Mouse (Mus musculus) heart, embryonic 10.5 days (tissue): ENCODE data around the gene Dlx3. TPM values are rescaled to one million over a fixed set of nuclear protein-coding genes. Genes with fewer than 3 reads are reported as not detected.
A peak's percentile ranks its signal among the peaks of the same experiment; 100 is the strongest.

Experiments used
- DNase-seq: peaks from one replicate; pipeline ENCODE4 v3.0.0-alpha.2; 2017; ENCODE audit warnings: low spot score
- H3K27ac ChIP-seq: fragments of 300-500 bp; sonication (generic); 2 replicates; pipeline ENCODE4 v1.5.1; 2016; ENCODE audit warnings: mild to moderate bottlenecking
- H3K27me3 ChIP-seq: fragments of 300-500 bp; sonication (generic); 2 replicates; pipeline ENCODE4 v1.6.1; 2016; ENCODE audit warnings: mild to moderate bottlenecking; ENCODE audit not compliant: poor library complexity, insufficient read depth, severe bottlenecking
- H3K36me3 ChIP-seq: fragments of 300-500 bp; sonication (generic); 2 replicates; pipeline ENCODE4 v1.6.1; 2016; ENCODE audit warnings: mild to moderate bottlenecking, moderate library complexity
- H3K4me1 ChIP-seq: fragments of 300-500 bp; sonication (generic); 2 replicates; pipeline ENCODE4 v1.6.1; 2016; ENCODE audit warnings: mild to moderate bottlenecking
- H3K4me3 ChIP-seq: fragments of 300-500 bp; sonication (generic); 2 replicates; pipeline ENCODE4 v1.5.1; 2016; ENCODE audit warnings: mild to moderate bottlenecking, moderate library complexity
- H3K9me3 ChIP-seq: fragments of 300-500 bp; sonication (generic); 2 replicates; pipeline ENCODE4 v1.6.1; 2016; ENCODE audit warnings: mild to moderate bottlenecking, moderate library complexity
- WGBS: fragments of 180-500 bp; shearing (Covaris S2); methylation state at CpG from one replicate; pipeline ENCODE4 v1.1.7; 2016; 5-methylcytosine and 5-hydroxymethylcytosine counted together
- polyA plus RNA-seq: library from polyadenylated mRNA; unstranded; fragments of >200 nt; fragmentation: Nextera tagmentation; extraction: Ambion mirVana; gene quantifications from 2 replicates; pipeline ENCODE4 v1.2.1, GENCODE M21; 2016

Dlx3 gene
- polyA plus RNA-seq, 1 experiment from 2014 or later, result 3.2 TPM

DNA sequence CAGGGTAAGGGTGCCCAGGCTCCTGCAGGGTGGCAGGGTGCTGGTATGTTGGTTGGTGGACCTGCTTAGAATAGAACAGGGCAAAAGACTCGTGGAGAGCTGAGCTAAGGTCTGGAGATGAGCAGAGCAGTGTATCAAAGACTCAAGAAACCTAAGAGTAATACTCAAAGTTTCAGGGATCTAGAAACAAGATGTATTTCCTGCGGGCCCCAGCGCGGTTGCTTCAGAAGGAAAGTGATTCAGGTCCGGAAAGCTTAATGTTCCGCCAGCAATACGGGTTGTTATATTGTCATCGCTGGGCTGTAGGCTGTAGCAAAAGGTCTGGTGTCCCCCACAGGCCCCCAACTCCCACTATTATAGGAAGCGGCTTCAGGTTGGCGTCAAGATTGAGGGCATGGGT, 22.3 kb downstream of the Dlx3 start:
- WGBS, result 18% methylated on average over 10 of the region's 10 CpGs
- Histone ChIP-seq H3K27me3 (peaks cover 100% of the 10 kb centered on the region), H3K4me1 (peaks cover 36% of the 10 kb centered on the region), H3K4me3 (no peak overlapping the region), H3K36me3 (no peaks in the 10 kb centered on the region), H3K9me3 (no peaks in the 10 kb centered on the region), H3K27ac (no peak overlapping the region)
- no peak for DNase-seq

DNA sequence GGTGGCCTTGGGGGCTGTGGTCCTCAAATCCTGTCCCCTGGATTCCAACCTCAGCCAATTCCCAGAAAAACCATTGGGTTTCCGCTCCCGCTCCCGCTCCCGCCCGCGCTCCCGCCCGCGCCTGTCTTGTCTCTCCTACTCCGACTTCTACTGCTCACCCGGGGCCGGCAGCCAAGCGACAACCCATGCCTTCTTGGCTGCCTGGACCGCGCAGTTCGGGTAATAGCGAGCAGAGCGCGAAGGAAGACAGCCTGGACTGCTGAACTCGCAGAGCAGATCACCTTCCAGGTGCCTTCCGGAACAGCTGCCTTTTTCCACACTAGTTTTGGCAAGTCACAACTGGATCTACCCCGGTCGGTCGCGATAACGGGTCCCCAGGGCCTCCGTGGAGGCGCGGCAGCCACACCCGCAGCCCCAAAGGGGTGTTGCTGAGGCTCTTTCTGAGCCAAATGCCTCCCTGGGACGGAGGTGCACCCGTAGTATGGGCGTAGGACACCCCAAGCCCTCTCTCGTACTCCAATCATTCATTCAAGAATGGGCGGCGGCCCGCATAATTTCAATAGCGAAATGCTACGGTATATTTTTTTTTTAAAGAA, 23.2 kb downstream of the Dlx3 start:
- Histone ChIP-seq H3K36me3 (no peaks in the 10 kb centered on the region), H3K27ac (no peak overlapping the region; the same call in 1 of the 2 replicates), H3K4me3 (peak overlapping the region; percentile 28), H3K4me1 (peaks cover 29% of the 10 kb centered on the region), H3K27me3 (peaks cover 100% of the 10 kb centered on the region), H3K9me3 (no peaks in the 10 kb centered on the region)
- 3% methylated on average over 39 of the region's 39 CpGs for WGBS
- DNase-seq, result no peak

DNA sequence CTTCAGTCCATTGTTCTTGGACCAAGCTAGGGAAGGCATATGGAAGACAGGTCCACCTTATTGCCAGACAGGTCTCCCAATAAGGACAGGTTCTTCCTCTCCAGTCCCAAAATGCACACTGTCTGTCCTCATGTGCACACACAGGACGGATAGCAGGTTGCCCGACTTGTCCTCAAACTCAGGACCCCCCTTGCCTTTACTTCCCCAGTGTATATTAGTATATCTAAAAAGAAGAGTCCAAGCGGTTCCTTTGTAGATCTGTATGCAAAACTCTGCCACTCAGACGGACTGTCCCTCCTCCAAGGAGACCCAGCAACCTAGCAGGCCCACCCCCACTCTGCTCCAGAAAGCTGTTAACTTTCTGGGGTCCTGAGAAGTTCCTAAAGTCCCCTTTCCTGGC, 23.7 kb downstream of the Dlx3 start:
- Histone ChIP-seq H3K4me1 (peaks cover 29% of the 10 kb centered on the region), H3K9me3 (no peaks in the 10 kb centered on the region), H3K27ac (no peak overlapping the region), H3K27me3 (peaks cover 100% of the 10 kb centered on the region), H3K4me3 (no peak overlapping the region), H3K36me3 (no peaks in the 10 kb centered on the region)
- 6% methylated on average over 4 of the region's 4 CpGs for WGBS
- no peak for DNase-seq

DNA sequence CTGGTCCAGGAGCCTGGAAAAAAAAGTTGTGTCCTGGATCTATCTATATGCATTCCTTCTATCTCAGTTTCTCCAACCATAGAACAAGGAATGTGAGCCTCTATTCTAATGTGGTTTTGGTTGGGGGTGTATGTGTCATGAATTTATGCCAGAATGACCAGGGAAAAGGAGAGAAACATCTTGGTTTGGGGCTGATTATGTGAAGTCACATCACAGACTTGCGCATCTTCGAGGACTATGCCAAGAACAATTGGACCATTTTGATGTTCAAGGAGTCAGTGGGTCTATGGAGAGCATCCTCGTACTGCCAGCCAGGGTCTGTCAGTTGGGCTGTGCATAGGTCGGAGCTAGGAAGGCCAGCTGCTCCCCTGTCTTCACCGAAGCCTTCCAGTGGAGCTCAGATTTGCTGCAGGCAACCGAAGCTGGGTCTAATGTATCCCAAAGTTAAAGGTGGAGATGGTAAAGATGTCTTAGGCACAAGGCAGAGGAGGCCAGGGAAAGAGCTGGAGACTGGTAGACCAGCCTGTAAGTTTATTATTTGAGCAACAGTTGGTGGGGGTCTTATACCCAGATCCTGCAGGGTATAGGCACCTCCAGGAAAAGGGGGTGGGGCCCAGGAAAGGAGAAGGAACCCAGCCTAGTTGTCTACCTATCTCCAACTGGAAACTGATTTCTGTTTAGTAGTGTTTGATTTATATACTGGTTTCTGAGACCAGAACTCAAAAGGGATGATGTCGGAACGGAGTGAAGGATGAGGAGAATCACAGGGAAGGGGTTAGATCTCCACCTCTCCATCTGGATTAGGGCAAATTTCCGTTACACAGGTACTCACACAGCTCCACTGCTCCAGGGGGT, 24.4 kb downstream of the Dlx3 start:
- peak overlapping the region; percentile 64; the same call in 1 of the 2 replicates for H3K4me3 ChIP-seq
- DNase-seq, result no peak
- no peaks in the 10 kb centered on the region for H3K9me3 ChIP-seq
- no peak overlapping the region for H3K27ac ChIP-seq
- peaks cover 100% of the 10 kb centered on the region for H3K27me3 ChIP-seq
- 11% methylated on average over 9 of the region's 9 CpGs for WGBS
- H3K36me3 ChIP-seq, result no peaks in the 10 kb centered on the region
- peaks cover 26% of the 10 kb centered on the region for H3K4me1 ChIP-seq

DNA sequence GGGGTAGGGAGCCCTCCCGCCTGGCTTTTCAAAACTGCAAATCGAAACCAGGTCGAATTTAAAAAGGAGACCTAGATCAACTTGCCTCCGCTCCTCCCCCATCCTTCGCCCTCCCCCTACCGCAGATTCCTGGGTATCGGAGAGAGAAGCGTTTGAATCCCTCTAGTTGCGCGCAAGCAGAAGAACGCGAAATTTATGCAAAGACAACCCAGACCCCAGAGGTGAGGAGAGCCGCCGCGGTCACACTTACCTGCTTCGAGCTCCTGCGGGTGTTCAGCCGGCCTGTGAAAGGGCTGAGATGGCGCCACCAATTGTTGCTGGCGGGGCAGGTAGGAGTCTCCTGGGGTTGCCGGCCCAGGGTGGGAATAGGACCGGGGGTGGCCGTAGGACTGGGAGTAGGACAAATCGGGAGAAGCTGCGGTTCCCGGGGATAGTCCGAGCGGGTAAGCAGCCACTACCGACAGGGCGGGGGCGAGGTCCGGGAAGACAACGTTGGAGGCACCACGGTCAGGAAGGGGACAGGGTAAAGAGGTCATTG, 25.1 kb downstream of the Dlx3 start:
- peak overlapping the region; percentile 64 for H3K4me3 ChIP-seq
- H3K9me3 ChIP-seq, result no peaks in the 10 kb centered on the region
- DNase-seq, result no peak
- under 1% methylated on average over 34 of the region's 34 CpGs for WGBS
- H3K36me3 ChIP-seq, result no peaks in the 10 kb centered on the region
- H3K4me1 ChIP-seq, result peaks cover 26% of the 10 kb centered on the region
- no peak overlapping the region; the same call in 1 of the 2 replicates for H3K27ac ChIP-seq
- peaks cover 100% of the 10 kb centered on the region for H3K27me3 ChIP-seq

DNA sequence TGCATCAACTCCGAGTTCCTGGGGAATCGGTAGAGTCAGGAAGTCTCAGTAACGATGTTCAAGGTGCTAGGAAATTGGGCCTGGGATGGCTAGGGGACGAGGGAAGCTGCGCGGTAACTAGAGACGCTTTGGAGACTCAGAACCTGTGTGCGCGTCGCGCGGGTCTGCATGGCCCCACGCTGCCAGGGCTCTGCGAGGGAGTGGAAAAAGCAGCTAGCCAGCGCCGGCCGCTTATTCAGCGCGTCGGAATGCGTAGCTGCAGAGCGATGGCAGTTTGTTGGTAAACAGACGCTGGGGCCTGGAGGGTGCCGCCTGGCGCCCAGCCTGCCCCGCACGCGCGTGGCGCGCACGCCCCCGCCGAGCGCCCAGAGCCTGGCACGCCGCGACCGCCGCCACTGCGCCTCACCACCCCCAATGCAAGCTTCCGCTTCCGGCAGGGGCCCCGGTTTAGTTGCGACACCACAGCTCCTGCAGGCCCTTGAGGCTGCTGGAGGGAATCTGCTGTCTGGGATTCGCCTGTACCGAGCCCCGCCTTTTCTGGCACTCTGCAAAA, 26.0 kb downstream of the Dlx3 start, which contains the start of gene Dlx4:
TSS of gene Dlx4 (minus strand) at position 413 of the 553 bp plus-strand sequence.
- peaks cover 33% of the 10 kb centered on the region for H3K4me1 ChIP-seq
- peak within 1 kb of the TSS; percentile 64 for H3K4me3 ChIP-seq
- peak within 1 kb of the TSS; percentile 70 for H3K27ac ChIP-seq
- H3K9me3 ChIP-seq, result no peaks in the 10 kb centered on the region
- no peaks in the 10 kb centered on the region for H3K36me3 ChIP-seq
- peaks cover 100% of the 10 kb centered on the region for H3K27me3 ChIP-seq
- DNase-seq, result no peak
- WGBS, result under 1% methylated on average over 48 of the region's 48 CpGs

DNA sequence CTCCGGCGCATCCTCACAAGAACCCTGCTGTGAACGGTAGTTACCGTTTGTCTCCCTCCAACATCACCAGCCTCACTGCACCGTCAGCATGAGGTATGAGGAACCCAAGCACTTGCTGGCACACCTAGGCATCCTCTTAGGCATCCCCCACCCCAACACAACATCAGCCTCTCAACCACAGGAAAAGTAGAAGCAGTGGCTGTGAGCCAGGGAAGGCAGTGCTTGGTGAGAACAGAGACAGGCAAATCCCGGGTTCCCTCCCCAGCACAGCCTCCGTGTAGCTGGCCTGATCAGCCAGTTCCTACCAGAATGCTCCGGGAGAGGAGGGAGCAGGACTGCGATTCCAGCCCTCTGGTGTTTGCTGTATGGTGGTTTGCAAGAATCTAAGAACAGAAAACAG, 28.8 kb downstream of the Dlx3 start:
- Histone ChIP-seq H3K4me3 (no peak overlapping the region), H3K4me1 (peaks cover 33% of the 10 kb centered on the region), H3K9me3 (no peaks in the 10 kb centered on the region), H3K27me3 (peaks cover 99% of the 10 kb centered on the region), H3K36me3 (no peaks in the 10 kb centered on the region), H3K27ac (no peak overlapping the region)
- DNase-seq, result no peak
- WGBS, result 2% methylated on average over 9 of the region's 9 CpGs

DNA sequence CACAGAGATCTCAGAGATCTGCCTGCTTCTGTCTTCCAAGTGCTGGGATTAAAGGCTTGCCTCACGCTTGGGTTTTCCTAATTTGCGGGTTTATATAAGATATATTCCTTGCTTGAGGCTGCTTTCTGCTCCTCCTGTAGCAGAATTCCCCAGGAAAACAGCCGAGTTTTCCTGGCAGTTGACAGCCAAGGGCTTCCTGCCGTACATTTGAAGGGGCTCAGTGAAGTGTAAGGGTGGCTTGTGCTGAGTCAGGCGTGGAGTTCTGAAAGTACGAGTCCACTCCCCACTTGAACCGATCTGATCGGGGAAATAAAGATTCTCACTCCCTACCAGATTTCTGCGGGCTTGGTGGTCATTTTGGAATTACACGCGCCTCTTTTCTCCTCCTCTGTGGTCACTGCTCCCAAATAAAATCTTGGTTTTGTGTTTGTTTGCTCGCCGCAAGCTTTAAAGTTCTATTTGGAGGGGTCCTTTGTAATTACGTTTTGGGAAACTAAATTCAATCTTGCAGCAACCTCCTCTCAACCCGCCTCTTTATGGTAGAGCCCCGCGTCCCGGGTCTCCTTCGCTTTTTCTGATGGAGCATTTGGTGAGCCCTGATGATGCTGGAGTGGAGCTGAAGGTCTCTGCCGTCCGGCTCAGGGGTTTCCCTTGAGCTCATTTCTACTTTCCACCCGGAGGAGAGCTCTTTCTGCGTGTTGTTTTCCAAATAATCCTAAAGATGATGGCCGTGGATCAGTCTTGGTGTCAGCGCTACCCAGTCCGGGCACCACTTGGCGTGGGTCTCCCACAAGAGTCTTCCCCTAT, 29.7 kb downstream of the Dlx3 start:
- Histone ChIP-seq H3K9me3 (no peaks in the 10 kb centered on the region), H3K36me3 (no peaks in the 10 kb centered on the region), H3K27ac (no peak overlapping the region), H3K27me3 (peaks cover 99% of the 10 kb centered on the region), H3K4me3 (peak overlapping the region; percentile 27), H3K4me1 (peaks cover 33% of the 10 kb centered on the region)
- DNase-seq, result no peak
- 2% methylated on average over 27 of the region's 27 CpGs for WGBS

DNA sequence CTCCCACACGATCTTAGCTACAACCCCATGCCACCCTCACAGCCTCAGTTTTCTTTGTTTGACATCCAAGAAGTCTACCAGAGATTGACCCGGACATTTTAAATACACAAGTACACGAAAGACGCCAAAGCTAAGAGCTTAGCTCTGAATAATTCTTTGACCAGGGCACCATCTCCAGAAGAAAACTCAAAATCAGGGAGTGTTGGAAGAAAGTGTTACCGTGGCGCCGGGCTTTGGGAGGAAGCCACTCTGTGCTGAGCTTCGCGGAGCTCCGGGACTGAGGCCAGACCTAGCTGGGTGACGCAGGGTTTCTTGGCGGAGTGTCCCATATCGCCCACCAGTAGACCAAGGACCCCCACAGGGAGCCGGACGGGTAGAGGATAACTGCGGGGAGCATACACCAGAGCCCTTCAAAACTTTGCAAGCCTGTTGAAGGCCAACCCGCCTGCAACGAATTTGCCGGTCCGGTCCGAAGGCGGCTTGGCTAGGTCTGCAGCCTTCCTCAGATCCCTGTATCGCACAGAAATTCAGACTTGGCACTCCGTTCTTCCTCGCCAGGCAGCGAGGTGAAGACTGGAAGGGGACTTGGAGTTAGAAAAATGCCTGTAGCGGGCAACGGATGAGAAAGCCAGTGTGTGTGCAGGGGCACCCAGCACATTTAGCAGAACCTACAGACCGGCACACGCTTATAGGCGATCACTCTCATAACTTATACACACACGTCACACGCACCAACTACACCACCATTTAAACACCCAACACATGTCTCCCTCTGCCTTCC, 30.5 kb downstream of the Dlx3 start:
- Histone ChIP-seq H3K36me3 (no peaks in the 10 kb centered on the region), H3K9me3 (no peaks in the 10 kb centered on the region), H3K27me3 (peaks cover 99% of the 10 kb centered on the region), H3K4me1 (peaks cover 25% of the 10 kb centered on the region), H3K27ac (no peak overlapping the region), H3K4me3 (peak overlapping the region; percentile 27)
- 1% methylated on average over 33 of the region's 33 CpGs for WGBS
- no peak for DNase-seq

DNA sequence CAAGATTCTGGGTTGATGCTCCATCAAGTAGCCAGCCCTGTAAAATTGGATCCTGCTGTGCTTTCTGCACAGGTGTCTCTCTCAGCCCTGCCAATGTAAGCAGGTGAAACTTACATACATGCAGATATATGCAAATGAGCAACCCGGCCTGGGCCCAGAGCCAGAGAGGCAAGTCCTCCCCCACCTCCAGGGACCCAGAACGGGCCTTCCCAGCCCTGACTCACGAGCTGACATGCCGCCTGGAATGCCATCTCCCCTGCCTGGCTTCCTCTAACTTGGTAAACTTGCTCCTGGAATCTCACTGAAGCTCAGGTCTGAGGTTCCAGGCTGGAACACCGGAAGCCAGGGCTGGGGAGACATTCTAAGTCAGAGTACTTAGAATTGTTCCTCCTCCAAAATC, 33.2 kb downstream of the Dlx3 start:
- 29% methylated on average over 5 of the region's 5 CpGs for WGBS
- Histone ChIP-seq H3K4me3 (no peak overlapping the region), H3K36me3 (no peaks in the 10 kb centered on the region), H3K9me3 (no peaks in the 10 kb centered on the region), H3K4me1 (peaks cover 17% of the 10 kb centered on the region), H3K27me3 (peaks cover 95% of the 10 kb centered on the region), H3K27ac (no peak overlapping the region)
- DNase-seq, result no peak

DNA sequence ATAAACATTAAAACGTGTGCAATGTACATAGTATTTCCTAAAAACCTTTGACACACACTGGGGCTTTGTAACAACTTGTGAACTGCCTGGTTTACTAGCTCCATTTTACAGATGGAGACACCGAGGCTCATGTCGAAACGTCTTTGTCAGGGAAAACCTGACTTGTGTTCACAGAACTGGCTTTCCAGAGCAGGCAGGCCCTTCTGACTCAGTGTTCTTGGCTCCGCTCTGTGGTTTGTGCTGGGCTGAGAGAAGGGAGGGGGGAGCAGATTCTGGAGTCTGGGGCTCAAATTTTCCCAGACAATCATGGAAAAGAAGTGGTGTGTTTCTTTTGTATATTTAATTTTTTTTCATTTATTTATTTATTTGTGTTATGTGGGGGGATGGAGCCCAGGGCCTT, 33.8 kb downstream of the Dlx3 start:
- no peak overlapping the region for H3K27ac ChIP-seq
- DNase-seq, result no peak
- H3K27me3 ChIP-seq, result peaks cover 95% of the 10 kb centered on the region
- peaks cover 17% of the 10 kb centered on the region for H3K4me1 ChIP-seq
- no peaks in the 10 kb centered on the region for H3K36me3 ChIP-seq
- no peaks in the 10 kb centered on the region for H3K9me3 ChIP-seq
- WGBS, result 72% methylated on average over 5 of the region's 5 CpGs
- H3K4me3 ChIP-seq, result no peak overlapping the region

DNA sequence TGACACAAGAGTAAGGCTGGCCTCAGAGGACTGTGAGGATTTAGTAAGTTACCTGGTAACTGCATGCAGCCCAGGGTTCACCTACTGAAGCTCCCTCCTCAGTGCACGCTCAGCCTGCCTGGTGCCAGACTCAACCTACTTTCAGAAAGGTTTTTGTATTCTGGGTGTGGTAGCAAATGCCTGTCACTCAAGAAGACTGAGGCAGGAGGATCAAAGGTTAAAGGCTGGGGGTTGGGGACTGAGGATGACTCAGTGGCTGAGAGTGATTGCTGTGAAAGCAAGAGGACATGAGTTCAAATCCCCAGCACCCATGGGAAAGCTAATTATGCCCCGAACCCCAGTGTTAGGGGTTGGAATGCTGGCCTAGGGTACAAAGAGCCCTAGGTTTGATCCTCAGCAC, 35.6 kb downstream of the Dlx3 start:
- H3K27me3 ChIP-seq, result peaks cover 89% of the 10 kb centered on the region
- WGBS, result 74% methylated on average over 2 of the region's 2 CpGs

More for the DNA sequence above, 35.6 kb downstream of the Dlx3 start:
- Histone ChIP-seq H3K36me3 (no peaks in the 10 kb centered on the region), H3K4me1 (peaks cover 10% of the 10 kb centered on the region), H3K9me3 (no peaks in the 10 kb centered on the region), H3K27ac (no peak overlapping the region), H3K4me3 (no peak overlapping the region)
- DNase-seq, result no peak
